Mouse (Mus musculus) testis, adult 2 months (tissue): ENCODE results near the gene Tmem216. TPM values are rescaled to one million over a fixed set of nuclear protein-coding genes. Genes with fewer than 3 reads are reported as not detected.
A peak's percentile ranks its signal among the peaks of the same experiment; 100 is the strongest.

Source experiments
- H3K27ac ChIP-seq: fragments of 200-500 bp; 2 replicates; pipeline ENCODE4 v1.5.1; 2012; ENCODE audit warnings: low read depth, low read length; ENCODE audit not compliant: control insufficient read depth, insufficient read depth
- H3K27me3 ChIP-seq: fragments of 200-500 bp; 2 replicates; pipeline ENCODE4 v1.6.1; 2012; ENCODE audit warnings: mild to moderate bottlenecking, low read length, moderate library complexity; ENCODE audit not compliant: control insufficient read depth, insufficient read depth
- H3K36me3 ChIP-seq: fragments of 200-500 bp; 2 replicates; pipeline ENCODE4 v1.6.1; 2012; ENCODE audit warnings: mild to moderate bottlenecking, low read length; ENCODE audit not compliant: control insufficient read depth, insufficient read depth
- H3K4me1 ChIP-seq: fragments of 200-500 bp; 2 replicates; pipeline ENCODE4 v1.6.1; 2012; ENCODE audit warnings: low read length; ENCODE audit not compliant: control insufficient read depth, insufficient read depth
- H3K4me3 ChIP-seq: fragments of 200-500 bp; 2 replicates; pipeline ENCODE4 v1.5.1; 2012; ENCODE audit warnings: low read depth, mild to moderate bottlenecking, low read length, moderate library complexity, mixed read lengths; ENCODE audit not compliant: control insufficient read depth
- CTCF ChIP-seq: fragments of 200-500 bp; IDR thresholded peaks from 2 replicates; pipeline ENCODE4 v1.5.1; 2012; ENCODE audit warnings: low read depth, mild to moderate bottlenecking, inconsistent platforms, low read length, moderate library complexity; ENCODE audit not compliant: control insufficient read depth, insufficient read depth, insufficient replicate concordance
- POLR2A ChIP-seq: fragments of 200-500 bp; IDR thresholded peaks from 2 replicates; pipeline ENCODE4 v1.6.1; 2012; ENCODE audit warnings: low read depth, mild to moderate bottlenecking, inconsistent platforms, low read length, moderate library complexity; ENCODE audit not compliant: control insufficient read depth
- polyA plus RNA-seq: library from polyadenylated mRNA; depleted of rRNA; stranded (reverse); fragments of >200 nt; gene quantifications from 2 replicates; pipeline ENCODE4 v1.2.3, GENCODE M21; 2012

Tmem216 gene
- polyA plus RNA-seq, 1 experiment = 39.5 TPM

- TF ChIP-seq CTCF (no peak), POLR2A (no peak)
Observed at GRCm38 (mm10) chr19:10583550-10584146, 27.6 kb upstream of the Tmem216 start.

GRCm38 (mm10) chr19:10581984-10582383 is 25.9 kb upstream of the Tmem216 start:
- no peaks in the 10 kb centered on the region for H3K27me3 ChIP-seq
- H3K4me3 ChIP-seq = no peak overlapping the region
- no peak overlapping the region for H3K27ac ChIP-seq
- no peak for TF ChIP-seq POLR2A
- TF ChIP-seq CTCF = no peak
- peaks cover 2% of the 10 kb centered on the region for H3K4me1 ChIP-seq
- no peaks in the 10 kb centered on the region; the same call in 1 of the 2 replicates for H3K36me3 ChIP-seq

More at GRCm38 (mm10) chr19:10583550-10584146, 27.6 kb upstream of the Tmem216 start:
- Histone ChIP-seq H3K4me3 (no peak overlapping the region), H3K36me3 (no peaks in the 10 kb centered on the region; the same call in none of the 2 replicates), H3K27ac (no peak overlapping the region), H3K27me3 (no peaks in the 10 kb centered on the region), H3K4me1 (no peaks in the 10 kb centered on the region; the same call in 1 of the 2 replicates)

GRCm38 (mm10) chr19:10580761-10581160 is 24.7 kb upstream of the Tmem216 start:
- no peak for TF ChIP-seq POLR2A
- TF ChIP-seq CTCF = no peak
- Histone ChIP-seq H3K27ac (no peak overlapping the region), H3K4me1 (peaks cover 2% of the 10 kb centered on the region), H3K27me3 (no peaks in the 10 kb centered on the region), H3K36me3 (no peaks in the 10 kb centered on the region; the same call in 1 of the 2 replicates), H3K4me3 (no peak overlapping the region)

GRCm38 (mm10) chr19:10580102-10580501 is 24.1 kb upstream of the Tmem216 start:
- H3K4me3 ChIP-seq = no peak overlapping the region
- H3K27me3 ChIP-seq = no peaks in the 10 kb centered on the region
- no peaks in the 10 kb centered on the region; the same call in 1 of the 2 replicates for H3K36me3 ChIP-seq
- H3K27ac ChIP-seq = no peak overlapping the region
- H3K4me1 ChIP-seq = peaks cover 2% of the 10 kb centered on the region
- TF ChIP-seq CTCF (no peak), POLR2A (no peak)

GRCm38 (mm10) chr19:10576690-10577561 is 20.9 kb upstream of the Tmem216 start, which contains the start of the genes Cyb561a3 and Tmem138:
Gene Cyb561a3 (plus strand): TSS chr19:10577172.
Gene Tmem138 (minus strand): TSS chr19:10577362.
- Histone ChIP-seq H3K4me3 (peak within 1 kb of the TSS; percentile 95), H3K27me3 (no peaks in the 10 kb centered on the region), H3K27ac (peak within 1 kb of the TSS; percentile 89), H3K4me1 (peaks cover 2% of the 10 kb centered on the region), H3K36me3 (no peaks in the 10 kb centered on the region)
- TF ChIP-seq CTCF (no peak), POLR2A (peak; percentile 57; the same call in 1 of the 2 replicates)

GRCm38 (mm10) chr19:10569627-10570026 is 13.6 kb upstream of the Tmem216 start:
- Histone ChIP-seq H3K27me3 (no peaks in the 10 kb centered on the region), H3K4me3 (no peak overlapping the region), H3K36me3 (peaks cover 1% of the 10 kb centered on the region; the same call in 1 of the 2 replicates), H3K27ac (no peak overlapping the region), H3K4me1 (no peaks in the 10 kb centered on the region)
- TF ChIP-seq CTCF (no peak), POLR2A (no peak)

- H3K27me3 ChIP-seq = no peaks in the 10 kb centered on the region
- TF ChIP-seq CTCF = no peak
- no peak for TF ChIP-seq POLR2A
- no peak overlapping the region for H3K4me3 ChIP-seq
- H3K4me1 ChIP-seq = no peaks in the 10 kb centered on the region
- no peak overlapping the region for H3K27ac ChIP-seq
- no peaks in the 10 kb centered on the region for H3K36me3 ChIP-seq
Observed at GRCm38 (mm10) chr19:10565217-10565616, 9.2 kb upstream of the Tmem216 start.
